Mouse (Mus musculus) T-helper 17 cell (primary cell): Measurements from ENCODE around the gene Cabin1.

Source experiments
- in situ Hi-C, 2 experiments: fragments of 300-600 bp; cut with MboI, MseI; formaldehyde crosslinking; loops; 1 replicate in 1 of 2; 2 replicates in 1 of 2; pipeline ENCODE4 v1.15.1; 2025; ENCODE audit warnings: high pct_unique_total_duplicates in 2 of 2

Gene Cabin1

DNA sequence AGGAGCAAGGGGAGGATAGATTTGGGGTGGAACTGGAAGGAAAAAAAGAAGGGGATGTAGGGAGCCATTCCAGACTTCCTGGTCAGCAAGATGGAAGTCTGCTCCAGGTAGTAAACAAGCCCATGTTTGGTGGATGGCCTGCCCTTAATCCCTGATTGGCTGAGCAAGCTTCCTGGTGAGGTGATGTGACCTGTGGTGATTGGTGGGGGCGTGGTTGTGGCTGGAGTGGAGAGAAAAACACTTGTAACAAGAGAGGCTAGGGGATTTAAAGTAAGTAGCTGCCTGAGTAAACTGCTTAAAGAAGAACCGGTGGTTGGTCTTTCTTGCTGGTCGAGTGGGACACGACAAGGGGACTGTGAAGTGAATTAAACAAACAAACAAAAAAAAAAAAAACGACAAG is 3.6 kb upstream of the Cabin1 start:
- in situ Hi-C loops: loop anchor here in 1 of 2 experiments (5.0 kb wide), 1 partner anchor 90 kb away; no protein-coding TSS in a partner anchor

DNA sequence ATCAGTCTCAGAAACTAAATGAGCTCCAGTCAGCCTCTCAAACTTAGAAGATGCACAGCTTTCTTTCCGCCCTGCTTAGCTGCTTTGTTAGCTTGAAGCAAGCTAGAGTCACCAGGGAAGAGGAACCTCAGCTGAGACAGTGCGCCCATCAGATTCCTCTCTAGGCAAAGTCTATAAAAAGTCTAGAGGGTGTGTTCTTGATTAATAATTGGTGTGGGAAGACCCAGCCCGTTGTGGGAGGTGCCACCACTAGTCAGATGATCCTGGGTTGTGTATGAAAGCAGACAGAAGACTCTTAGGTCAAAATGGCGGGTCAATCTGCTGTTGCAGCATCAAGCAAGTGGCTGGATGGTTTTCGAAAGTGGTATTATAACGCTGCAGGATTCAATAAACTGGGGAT is 2.7 kb upstream of the Cabin1 start:
- in situ Hi-C loops: loop anchor here in 1 of 2 experiments (5.0 kb wide), 1 partner anchor 90 kb away; no protein-coding TSS in a partner anchor

DNA sequence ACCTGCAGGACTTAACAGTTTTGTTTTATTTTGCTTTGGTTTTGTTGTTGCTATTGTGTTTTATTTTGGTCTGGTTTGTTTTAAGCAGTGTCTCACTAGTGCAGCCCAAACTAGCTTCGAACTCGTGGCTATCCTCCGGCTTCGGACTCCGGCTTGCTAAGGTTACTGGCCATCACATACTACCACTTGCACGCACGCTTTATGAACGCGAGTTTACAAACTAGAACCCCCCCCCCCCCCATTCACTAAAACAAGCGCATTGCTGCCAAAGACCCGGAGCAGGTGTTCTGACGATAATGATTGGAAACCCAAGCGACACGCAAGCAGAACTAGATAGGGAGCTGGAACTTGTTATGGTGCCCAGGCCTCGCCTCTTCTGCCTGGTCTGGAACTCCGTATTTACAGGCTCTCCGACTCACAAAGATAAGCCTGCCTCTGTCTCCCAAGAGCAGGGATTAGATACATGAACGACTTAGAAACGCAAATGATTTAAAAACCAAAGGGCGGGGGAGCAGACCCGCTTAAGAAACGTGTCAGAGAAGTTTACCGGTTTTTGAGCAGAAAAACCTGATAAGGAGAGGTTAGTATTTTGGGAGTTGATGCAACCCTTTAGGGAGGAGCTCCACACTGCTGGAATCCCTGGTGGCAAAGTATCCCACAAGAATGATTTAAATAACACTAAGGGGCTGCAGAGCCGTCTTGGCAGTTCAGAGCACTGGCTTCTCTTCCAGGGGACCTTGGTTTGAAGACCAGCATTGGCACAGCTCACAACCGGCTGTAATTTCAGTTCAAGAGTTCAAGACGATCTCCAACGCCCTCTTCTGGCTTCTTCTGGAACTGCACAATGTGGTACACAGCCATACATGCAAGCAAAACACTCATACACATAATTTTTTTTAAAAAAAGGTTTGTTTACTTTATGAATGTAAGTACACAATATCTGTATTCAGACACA is 655 bp upstream of the Cabin1 start:
- in situ Hi-C loops: loop anchor here in 1 of 2 experiments (5.0 kb wide), 1 partner anchor 93 kb away; no protein-coding TSS in a partner anchor

DNA sequence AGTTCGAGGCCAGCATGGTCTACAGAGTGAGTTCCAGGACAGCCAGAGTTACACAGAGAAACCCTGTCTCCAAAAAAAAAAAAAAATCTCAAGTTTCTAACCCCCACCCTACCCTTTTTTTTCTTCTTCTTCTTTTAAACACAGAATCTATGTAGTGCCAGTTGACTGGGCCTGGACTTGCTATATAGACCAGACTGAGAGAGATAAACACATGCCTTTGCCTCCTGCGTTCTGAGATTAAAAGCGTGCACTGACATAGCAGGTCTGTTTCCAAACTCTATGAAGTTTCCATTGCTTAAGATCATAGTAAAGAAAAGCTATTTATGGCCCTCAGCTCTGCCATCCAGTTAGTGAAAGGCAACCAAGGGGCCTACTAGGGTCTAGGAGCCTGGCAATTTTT is 1.7 kb downstream of the Cabin1 start:
- in situ Hi-C loops: no loop called here

DNA sequence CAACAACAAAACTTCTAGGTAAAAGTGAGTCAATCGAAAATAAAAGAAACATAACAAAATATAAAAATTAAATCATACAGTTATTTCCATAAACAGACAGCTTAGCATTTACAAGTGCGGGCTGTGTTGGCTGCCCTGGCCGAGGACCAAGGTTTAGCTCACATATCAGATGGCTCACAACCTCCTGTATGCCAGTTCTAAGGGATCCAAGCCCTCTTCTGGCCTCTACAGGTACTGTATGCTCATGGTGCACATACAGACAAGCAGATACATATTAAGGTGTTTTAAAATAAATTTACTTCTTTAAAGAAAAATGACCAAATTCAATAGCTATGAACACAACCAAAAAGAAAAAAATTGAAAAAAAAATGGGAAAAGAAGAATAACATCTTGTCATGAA is 3.8 kb downstream of the Cabin1 start:
- in situ Hi-C loops: no loop called here

DNA sequence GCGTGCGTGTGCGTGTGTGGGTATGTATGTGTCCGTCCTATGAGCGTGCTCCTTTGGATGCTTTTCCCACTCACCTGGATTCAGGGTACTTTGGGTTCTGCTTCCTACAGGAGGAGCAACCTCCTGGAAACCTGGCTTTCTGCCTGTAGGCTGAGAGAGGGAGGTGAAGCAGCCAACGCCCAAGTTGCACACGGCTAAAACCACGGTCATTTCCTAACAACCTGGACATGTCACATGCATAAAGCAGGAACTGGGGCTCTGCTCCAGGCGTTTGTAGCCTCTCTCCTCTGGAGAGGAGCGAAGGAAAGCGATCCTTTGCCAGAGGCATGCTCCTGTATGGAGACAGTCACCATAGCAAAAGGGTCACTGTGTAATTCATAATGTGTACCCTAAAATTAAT is 7.4 kb downstream of the Cabin1 start:
- in situ Hi-C loops: loop anchor here in 1 of 2 experiments (5.0 kb wide), 1 partner anchor 191 kb away; no protein-coding TSS in a partner anchor

DNA sequence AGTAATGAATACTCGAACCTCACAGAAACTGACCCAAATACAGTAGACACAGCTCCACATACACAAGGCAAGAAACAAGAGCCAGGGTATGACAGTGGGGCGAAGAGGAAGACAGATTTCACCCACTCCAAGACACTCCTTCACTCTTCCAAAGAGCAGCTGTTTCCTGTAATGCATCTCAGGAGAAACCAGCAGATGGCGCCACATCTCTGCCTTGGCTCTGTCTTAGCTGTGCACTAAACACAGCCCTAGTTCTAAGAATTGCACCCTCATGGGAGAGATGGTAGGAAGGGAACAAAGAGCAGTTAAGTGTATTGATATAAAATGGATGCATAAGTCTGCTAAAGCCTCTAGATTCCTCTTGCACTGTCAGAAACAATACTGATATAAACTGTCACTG is 20.1 kb downstream of the Cabin1 start:
- in situ Hi-C loops: loop anchor here (5.0 to 10.0 kb wide), 3 partner anchors 111 to 208 kb away; partner anchors contain the start of gene Gm5134 (in 1 of the 2)

DNA sequence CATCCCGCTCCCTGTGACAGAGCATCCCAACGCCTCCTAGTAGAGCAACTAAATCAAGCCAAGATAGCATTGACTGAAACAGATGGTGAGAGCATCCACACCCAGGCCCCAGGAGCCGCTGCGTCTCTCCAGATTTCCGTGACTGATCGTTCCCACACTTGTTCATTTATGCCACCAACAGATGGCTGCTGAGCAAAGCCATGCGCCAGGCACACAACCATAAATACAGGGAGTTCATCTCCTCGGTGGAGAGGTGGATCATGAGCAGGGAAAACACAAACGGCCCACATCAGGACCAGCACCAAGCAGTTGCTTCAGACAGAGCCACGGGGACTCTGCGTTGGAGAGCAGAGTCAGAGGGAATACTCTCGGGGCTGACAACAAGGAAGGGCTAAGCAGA is 20.8 kb downstream of the Cabin1 start:
- in situ Hi-C loops: loop anchor here (5.0 to 10.0 kb wide), 3 partner anchors 111 to 209 kb away; partner anchors contain the start of gene Gm5134 (in 1 of the 2)

DNA sequence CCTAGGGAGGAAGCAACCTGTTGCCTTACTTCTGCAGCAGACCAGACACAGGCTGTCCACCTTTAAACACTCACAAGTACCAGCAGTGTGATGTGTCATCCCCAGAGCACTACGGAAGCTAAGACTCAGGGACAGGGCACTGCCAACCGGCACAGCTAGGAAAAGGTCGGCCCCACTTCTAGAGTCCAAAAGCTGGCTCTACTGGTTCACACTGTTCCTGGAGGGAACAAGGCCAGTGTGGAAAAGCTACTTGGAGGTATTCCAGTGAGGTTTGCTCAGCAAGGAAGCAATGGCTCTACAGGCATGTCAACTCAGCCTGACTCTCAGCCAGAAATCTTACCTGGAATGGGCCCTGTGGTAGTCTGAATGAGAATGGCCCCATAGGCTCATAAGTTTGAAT is 23.3 kb downstream of the Cabin1 start:
- in situ Hi-C loops: loop anchor here (5.0 to 10.0 kb wide), 3 partner anchors 114 to 211 kb away; partner anchors contain the start of gene Gm5134 (in 1 of the 2)

DNA sequence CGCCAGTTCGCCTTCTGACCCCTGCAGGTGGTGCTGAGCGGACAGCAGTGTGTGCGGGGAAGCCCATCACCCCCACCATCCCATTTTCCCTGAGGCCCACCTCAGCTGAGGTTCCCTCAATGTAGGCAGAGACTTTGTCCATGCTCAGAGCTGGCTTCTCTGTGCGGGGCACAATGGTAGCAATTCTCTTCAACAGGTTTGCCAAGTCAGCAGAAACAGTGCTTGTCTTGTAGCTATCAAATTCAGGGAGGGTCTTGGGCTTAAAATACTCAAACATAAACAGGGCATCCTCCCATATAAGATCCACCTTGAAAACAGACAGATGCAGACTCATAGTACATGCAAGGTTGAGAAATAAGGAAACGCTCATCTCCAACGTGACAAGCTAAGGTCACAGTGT is 38.7 kb downstream of the Cabin1 start:
- in situ Hi-C loops: no loop called here

DNA sequence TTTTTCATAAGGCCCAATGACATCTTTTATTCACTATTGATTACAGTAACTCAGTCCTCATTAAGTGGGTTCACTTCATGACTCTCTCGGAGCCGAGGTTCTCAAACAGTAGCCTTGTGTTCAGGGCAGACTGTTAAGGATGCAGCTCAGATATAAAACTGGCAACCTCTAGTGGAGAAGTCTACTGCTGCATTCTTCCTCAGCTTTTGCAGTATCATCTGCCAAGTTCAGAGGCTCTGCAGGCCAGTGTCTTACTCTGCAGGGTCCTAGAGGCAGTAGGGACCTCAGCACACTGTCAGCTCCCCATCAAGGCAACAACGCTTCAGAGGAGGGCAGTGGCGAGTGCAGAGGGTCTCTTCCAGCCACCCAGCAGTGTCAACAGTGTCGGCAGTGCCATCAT is 43.9 kb downstream of the Cabin1 start:
- in situ Hi-C loops: no loop called here

DNA sequence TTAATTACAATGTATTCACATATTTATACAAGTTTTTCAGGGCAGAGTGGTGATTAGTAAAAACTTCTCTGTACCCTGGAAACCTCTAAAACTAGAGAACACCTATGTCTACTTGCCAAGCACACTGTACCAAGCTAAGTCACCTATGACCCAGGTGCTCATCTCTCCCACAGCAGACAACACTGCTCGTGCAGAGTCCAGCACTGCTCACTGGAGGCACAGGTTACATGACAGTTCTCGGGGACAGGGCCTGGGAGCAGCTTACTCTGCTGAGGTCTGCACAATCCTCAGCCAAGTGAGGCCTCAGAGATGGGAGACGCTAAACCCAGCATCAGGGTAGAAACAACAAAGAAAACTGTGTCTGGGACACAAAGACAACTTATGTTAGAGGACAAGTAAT is 49.3 kb downstream of the Cabin1 start:
- in situ Hi-C loops: no loop called here

DNA sequence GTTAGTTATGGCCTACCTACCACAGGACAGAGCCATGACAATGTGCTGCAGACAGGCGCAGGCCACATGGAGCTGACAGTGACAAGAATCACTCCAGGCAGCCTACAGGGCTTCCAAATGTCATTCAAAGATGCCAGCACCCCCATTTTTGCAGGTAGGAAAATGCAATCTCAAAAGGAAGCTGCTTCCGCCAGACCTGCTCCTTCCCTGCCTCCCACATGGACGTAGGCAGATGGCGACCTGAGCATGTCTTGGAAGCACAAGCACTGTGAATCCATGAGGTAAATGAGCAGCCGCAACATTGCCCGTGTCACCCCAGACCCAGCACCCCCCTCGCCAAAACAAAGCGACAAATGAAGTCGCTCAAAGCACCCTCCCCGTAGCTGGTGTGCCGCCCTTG is 51.1 kb downstream of the Cabin1 start:
- in situ Hi-C loops: no loop called here

DNA sequence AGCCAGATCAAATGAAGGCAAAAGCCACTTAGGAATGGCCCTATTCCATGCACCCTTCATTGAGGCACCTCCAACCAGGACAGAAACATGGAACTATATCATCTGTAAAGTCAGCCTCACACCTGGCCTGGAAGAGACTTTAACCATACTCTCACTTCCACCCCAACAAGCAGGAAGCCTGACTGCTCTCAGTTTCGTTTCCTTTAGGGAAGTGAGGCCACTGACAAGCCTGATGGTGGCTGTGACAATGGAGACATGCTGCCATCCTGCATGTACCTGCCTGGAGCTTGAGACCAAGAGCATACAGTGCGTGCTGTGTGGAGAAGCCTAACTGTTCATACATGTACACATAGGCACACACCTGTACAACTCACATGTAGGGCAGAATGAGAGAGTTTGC is 53.9 kb downstream of the Cabin1 start:
- in situ Hi-C loops: no loop called here

DNA sequence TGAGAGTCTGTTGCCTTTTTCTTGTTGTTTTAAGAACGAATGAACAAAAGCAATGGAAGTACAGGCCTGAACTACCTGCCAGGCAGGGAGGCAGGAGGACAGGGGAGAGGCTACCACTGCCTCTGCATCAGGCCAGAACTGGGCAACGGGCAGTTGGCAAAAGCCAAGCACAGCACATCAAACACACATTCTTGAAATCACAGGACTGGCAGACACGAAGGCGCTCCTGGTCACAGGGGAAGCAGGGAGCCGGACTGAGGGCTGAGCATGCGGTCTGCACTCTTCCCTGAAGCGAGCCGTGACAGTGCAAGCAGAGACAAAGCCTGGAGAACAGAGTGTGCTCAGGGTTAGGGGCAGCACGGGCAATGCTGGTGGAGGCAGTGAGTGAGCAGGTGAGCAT is 54.9 kb downstream of the Cabin1 start:
- in situ Hi-C loops: loop anchor here in 1 of 2 experiments (10.0 kb wide), 1 partner anchor 1496 kb away; no protein-coding TSS in a partner anchor

DNA sequence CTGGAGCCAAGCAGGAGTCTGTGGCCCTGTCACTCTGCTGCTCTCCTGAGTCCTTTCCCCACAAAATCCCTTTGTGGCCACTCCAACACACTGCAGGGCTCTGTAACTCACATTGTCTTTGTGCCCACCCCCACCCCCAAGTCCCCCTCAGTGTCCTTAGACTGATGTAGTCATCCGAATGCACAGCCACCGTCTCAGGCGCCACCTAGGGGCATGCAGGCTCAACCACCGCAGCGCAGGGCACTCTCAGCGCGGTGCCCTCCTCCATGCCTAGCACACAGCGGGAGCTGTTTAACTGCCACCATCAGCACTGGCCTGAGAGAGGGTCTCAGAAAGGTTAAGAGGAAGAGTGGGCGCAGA is 55.5 kb downstream of the Cabin1 start:
- in situ Hi-C loops: loop anchor here in 1 of 2 experiments (10.0 kb wide), 1 partner anchor 1496 kb away; no protein-coding TSS in a partner anchor

DNA sequence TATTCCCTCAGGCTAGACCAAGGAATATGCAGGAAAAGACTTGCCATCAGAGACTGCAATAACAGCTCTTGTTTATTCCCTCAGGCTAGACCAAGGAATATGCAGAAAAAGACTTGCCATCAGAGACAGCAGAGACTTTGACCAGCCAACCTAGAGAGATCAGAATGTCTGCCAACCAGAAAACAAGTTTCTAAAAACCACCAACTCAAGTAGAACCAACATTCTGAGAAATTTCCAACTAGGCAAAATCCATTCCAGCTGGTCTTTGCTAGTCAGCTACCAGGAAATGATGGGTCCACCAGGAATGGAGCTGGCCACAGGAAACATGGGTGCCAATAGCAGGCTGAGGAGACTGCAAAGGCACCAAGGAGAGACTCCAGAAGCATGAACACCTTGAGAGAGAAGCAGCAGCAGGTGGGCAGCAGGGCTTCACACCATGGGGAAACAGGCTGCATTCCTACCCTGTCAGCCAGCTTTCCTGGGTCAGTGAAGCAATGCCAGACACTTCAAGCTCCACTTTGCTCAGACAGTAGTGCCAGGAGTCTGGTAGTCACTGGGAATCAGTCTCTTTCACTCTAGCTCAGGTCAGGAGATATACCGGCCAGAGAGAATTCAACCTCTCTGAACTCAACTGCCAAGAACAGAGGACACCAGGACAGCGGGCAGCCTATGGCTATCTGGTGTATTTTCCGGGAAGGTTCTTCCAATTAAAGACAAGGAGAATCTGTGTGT is 56.1 kb downstream of the Cabin1 start:
- in situ Hi-C loops: loop anchor here in 1 of 2 experiments (10.0 kb wide), 1 partner anchor 1497 kb away; no protein-coding TSS in a partner anchor

DNA sequence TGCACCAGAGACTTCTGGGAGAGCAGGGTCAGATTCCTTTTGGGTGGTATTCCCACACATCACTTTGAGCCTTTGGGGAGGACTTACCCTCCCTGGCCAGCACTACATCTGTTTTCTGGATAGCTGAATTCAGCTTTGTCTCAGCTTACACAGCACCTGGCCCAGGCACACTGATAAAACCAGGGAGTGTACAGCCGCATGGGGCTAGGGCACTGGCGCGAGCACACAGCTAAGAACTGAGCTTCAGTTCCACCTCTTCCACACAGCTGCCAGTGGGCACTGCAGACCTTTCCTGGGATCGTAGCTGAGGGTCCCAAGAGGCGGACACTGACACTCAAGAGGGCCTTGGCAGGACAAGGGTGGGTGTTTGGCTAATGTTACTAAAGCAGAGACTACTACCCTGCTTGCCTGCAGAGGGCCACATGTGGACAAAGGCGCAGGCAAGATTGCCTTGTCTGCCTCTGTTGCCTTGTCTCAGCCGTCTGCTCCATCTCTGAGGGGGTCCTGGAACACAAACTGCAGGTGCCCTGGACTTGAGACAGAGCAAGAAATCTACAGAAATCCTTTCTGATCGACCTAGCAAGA is 57.4 kb downstream of the Cabin1 start:
- in situ Hi-C loops: loop anchor here in 1 of 2 experiments (10.0 kb wide), 1 partner anchor 1498 kb away; no protein-coding TSS in a partner anchor

DNA sequence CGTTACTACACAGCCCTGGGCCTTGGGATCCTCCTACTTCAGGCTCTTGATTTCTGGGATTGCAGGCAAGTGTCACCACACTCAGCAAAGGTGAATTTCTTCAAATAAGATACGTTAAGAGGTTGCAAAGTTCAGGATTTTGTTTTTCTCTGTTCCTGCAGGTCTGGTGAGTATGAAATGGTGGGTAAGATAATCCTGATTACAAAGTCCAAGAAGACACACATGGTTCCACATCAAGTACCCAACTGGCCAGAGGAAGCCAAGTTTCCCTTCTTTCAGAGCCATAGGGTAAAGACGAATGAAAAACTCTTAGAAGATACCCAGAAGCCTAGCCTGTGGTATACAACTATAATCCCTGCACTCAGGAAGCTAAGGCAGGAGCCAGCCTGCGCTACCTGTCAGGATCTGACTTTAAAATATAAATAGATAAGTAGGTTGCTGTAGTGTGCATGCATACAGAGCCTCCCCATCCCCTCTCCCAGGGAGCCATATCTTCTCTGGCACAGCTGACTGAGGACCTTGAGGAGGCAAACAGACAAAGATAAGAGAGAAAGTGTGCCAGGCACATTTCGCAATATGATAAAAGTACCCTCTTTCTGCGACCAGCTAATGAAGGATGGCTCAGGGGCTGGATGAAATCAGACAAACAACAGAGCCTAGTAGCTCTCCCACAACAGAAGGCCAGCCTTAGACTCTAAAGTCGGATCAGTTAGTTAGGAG is 58.3 kb downstream of the Cabin1 start:
- in situ Hi-C loops: loop anchor here in 1 of 2 experiments (10.0 kb wide), 1 partner anchor 1499 kb away; no protein-coding TSS in a partner anchor
